Comparison of ENCODE assay signal across 11 mouse cellular contexts in the genomic region with DNA sequence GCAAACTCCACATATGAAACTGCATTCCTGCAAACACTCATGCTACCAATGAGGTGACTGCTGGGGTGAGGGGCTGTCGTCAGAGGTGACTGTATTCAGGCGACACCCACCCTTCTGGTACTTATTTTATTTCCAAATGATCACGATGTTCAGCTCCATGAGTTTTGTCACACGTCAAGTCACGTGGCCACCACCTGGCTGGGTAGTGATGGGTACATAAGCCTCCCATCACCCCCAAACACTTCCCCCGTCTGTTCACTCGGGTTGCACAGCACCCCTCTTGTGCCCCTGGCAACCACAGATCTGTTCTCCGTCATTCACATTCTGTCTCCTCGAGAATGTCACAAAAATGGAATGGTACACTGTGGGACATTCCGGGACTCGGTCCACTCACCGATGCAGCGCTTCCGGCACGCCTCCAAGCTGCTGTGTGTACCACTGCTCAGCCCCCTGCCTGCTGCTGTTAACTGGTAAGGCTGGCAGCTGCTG. TPM values are rescaled to one million over a fixed set of nuclear protein-coding genes. Genes with fewer than 3 reads are reported as not detected.
A peak's percentile ranks its signal among the peaks of the same experiment; 100 is the strongest.
DNase-seq lines count a peak whose midpoint lies in the region; ATAC-seq and TF ChIP-seq lines count a peak whose summit lies in the region.
"Had no signal": no experiment of that assay in that cellular context is flagged by ENCODE, and none has a peak within 500 bp of the region (broad histone marks: within the 10 kb centered on the region; RNA-seq: fewer than 3 reads in every experiment).

No protein-coding gene starts in this region.

- no peak overlapping the region for H3K9ac ChIP-seq in heart, embryonic 11.5 days (ENCODE audit: low read depth, low read length)
- H3K9ac ChIP-seq in lung, postnatal 0 days (replicated peaks; ENCODE audit: low read depth), result no peak overlapping the region
- H3K9ac ChIP-seq: limb, embryonic 13.5 days; midbrain, embryonic 12.5 days had no signal

- WGBS in heart, embryonic 11.5 days (ENCODE audit: insufficient replicate concordance), result 68% methylated on average over 15 of the region's 15 CpGs
- WGBS in lung, postnatal 0 days, result 44% methylated on average over 15 of the region's 15 CpGs

- no peak for DNase-seq in heart, postnatal 14 days
- peak; percentile 57 to 59 for DNase-seq in cerebellum, adult 18-20 months
- peak; percentile 85 to 95 for DNase-seq in layer of hippocampus, adult 18-20 months (ENCODE audit: low spot score in 2 of 2)
- peak; percentile 82 for DNase-seq in lung, postnatal 0 days (ENCODE audit: low spot score)
- DNase-seq in embryo, embryonic 10.5 days (ENCODE audit: low spot score), result no peak
- DNase-seq in spleen, postnatal 10 days (ENCODE audit: low spot score in 2 of 2), result no peak
- no peak for DNase-seq in adrenal gland, postnatal 36 days
- DNase-seq: B cell, adult 2 months had no signal

- TF ChIP-seq EP300 in lung, postnatal 0 days (IDR thresholded peaks at IDR 0.05), result peak; percentile 94

- H3K4me2 ChIP-seq in heart, embryonic 11.5 days, result 0 out of 2 replicates have a peak overlapping the region, but pooled peaks have one; percentile 14
- peak overlapping the region; percentile 44 for H3K4me2 ChIP-seq in lung, postnatal 0 days (replicated peaks; ENCODE audit: low read depth, low read length)
- H3K4me2 ChIP-seq: limb, embryonic 13.5 days; midbrain, embryonic 12.5 days had no signal

- H3K27me3 ChIP-seq in heart, embryonic 11.5 days (ENCODE audit: control insufficient read depth, insufficient read depth, low read length), result no peaks in the 10 kb centered on the region
- no peaks in the 10 kb centered on the region for H3K27me3 ChIP-seq in lung, postnatal 0 days (replicated peaks; ENCODE audit: insufficient read depth, low read length)
- H3K27me3 ChIP-seq: limb, embryonic 13.5 days; midbrain, embryonic 12.5 days had no signal

- no peaks in the 10 kb centered on the region for H3K36me3 ChIP-seq in heart, embryonic 11.5 days (ENCODE audit: control insufficient read depth, insufficient read depth, low read length)
- H3K36me3 ChIP-seq in lung, postnatal 0 days (ENCODE audit: insufficient read depth, low read length), result no peaks in the 10 kb centered on the region
- H3K36me3 ChIP-seq: limb, embryonic 13.5 days; midbrain, embryonic 12.5 days had no signal

- no peak for ATAC-seq in heart, embryonic 11.5 days (replicated peaks; ENCODE audit: insufficient number of reproducible peaks, low FRiP score, low TSS enrichment)
- ATAC-seq in lung, postnatal 0 days, result peak; percentile 83

- H3K27ac ChIP-seq in heart, embryonic 11.5 days (ENCODE audit: low read depth, low read length), result no peak overlapping the region
- peak overlapping the region; percentile 87 for H3K27ac ChIP-seq in lung, postnatal 0 days (ENCODE audit: low read length)
- H3K27ac ChIP-seq: limb, embryonic 13.5 days; midbrain, embryonic 12.5 days had no signal

- peaks cover 14% of the 10 kb centered on the region for H3K4me1 ChIP-seq in heart, embryonic 11.5 days (ENCODE audit: control insufficient read depth, insufficient read depth, low read length)
- H3K4me1 ChIP-seq in lung, postnatal 0 days (ENCODE audit: insufficient read depth, low read depth, low read length), result peaks cover 4% of the 10 kb centered on the region; the same call in 1 of the 2 replicates

- TF ChIP-seq CTCF in lung, postnatal 0 days (IDR thresholded peaks at IDR 0.05), result no peak

- H3K9me3 ChIP-seq in heart, embryonic 11.5 days (replicated peaks; ENCODE audit: control insufficient read depth, low read length), result no peaks in the 10 kb centered on the region
- no peaks in the 10 kb centered on the region for H3K9me3 ChIP-seq in lung, postnatal 0 days (ENCODE audit: low read length)
- H3K9me3 ChIP-seq: midbrain, embryonic 12.5 days had no signal

- intact Hi-C loops in heart, postnatal 14 days (cut with DNase I), result no loop called here

- no peak overlapping the region for H3K4me3 ChIP-seq in heart, embryonic 11.5 days (ENCODE audit: low read depth, low read length)
- H3K4me3 ChIP-seq in lung, postnatal 0 days (ENCODE audit: low read depth, low read length), result 0 out of 2 replicates have a peak overlapping the region, but pooled peaks have one; percentile 3
- H3K4me3 ChIP-seq: limb, embryonic 13.5 days; midbrain, embryonic 12.5 days had no signal

RNA-seq across cellular contexts. Expression of gene 2010300C02Rik, which starts 32.9 kb away (rescaled TPM):
- polyA plus RNA-seq in heart, embryonic 11.5 days (2014; fragmentation: Nextera tagmentation; extraction: Ambion mirVana), result 2.8 and 3.7 TPM in 2 replicates
- 1 to 10 TPM; 1.1 to 1.3 TPM for total RNA-seq in heart, postnatal 14 days (2021)
- total RNA-seq in layer of hippocampus, adult 18-20 months (2021), result 100 to 1,000 TPM; 382 to 423 TPM
- polyA plus RNA-seq in lung, postnatal 0 days (2015; fragmentation: Nextera tagmentation; extraction: Ambion mirVana), result 9.2 TPM in 2 replicates
- 1 to 10 TPM; 2.3 to 2.4 TPM for total RNA-seq in adrenal gland, postnatal 36 days (2021)

Comparison
In these comparisons a context has a peak if more than half of its experiments do, and no peak if none do; other contexts are left out.
1. DNase-seq: peak in cerebellum, adult 18-20 months (2 of 2), layer of hippocampus, adult 18-20 months (2 of 2) and lung, postnatal 0 days (single experiment); none in heart, postnatal 14 days (0 of 2), embryo, embryonic 10.5 days (single experiment), spleen, postnatal 10 days (0 of 2) and adrenal gland, postnatal 36 days (0 of 2).
2. RNA of gene 2010300C02Rik, which starts 32.9 kb away (total RNA-seq): 382 to 423 TPM in layer of hippocampus, adult 18-20 months; 2.3 to 2.4 TPM in adrenal gland, postnatal 36 days and 1.1 to 1.3 TPM in heart, postnatal 14 days; every median in the first group is over 100 times any median in the second.